Mouse (Mus musculus) limb, embryonic 13.5 days (tissue): ENCODE data around the gene Stt3b. TPM values are rescaled to one million over a fixed set of nuclear protein-coding genes. Genes with fewer than 3 reads are reported as not detected.

Source experiments
- ATAC-seq: fragments of 200-750 bp; cut with Nextera tagmentation; 2 replicates; pipeline ENCODE4 v1.8.0; 2017; ENCODE audit warnings: low read depth, moderate number of reproducible peaks, moderate TSS enrichment; ENCODE audit not compliant: low FRiP score
- H3K27ac ChIP-seq: fragments of 300-500 bp; sonication (generic); 2 replicates; pipeline ENCODE4 v1.5.1; 2015; ENCODE audit warnings: inconsistent platforms, mild to moderate bottlenecking, moderate library complexity
- H3K27me3 ChIP-seq: fragments of 300-500 bp; sonication (generic); 2 replicates; pipeline ENCODE4 v1.6.1; 2015; ENCODE audit warnings: mild to moderate bottlenecking, inconsistent platforms
- H3K36me3 ChIP-seq: fragments of 300-500 bp; sonication (generic); 2 replicates; pipeline ENCODE4 v1.6.1; 2015; ENCODE audit warnings: inconsistent platforms, mild to moderate bottlenecking, moderate library complexity
- H3K4me1 ChIP-seq: fragments of 300-500 bp; sonication (generic); 2 replicates; pipeline ENCODE4 v1.6.1; 2015; ENCODE audit warnings: inconsistent platforms
- H3K4me2 ChIP-seq: fragments of 300-500 bp; sonication (generic); replicated peaks from 2 replicates; pipeline ENCODE4 v1.6.1; 2015; ENCODE audit warnings: inconsistent platforms, mild to moderate bottlenecking, moderate library complexity
- H3K4me3 ChIP-seq: fragments of 300-500 bp; sonication (generic); 2 replicates; pipeline ENCODE4 v1.5.1; 2015; ENCODE audit warnings: moderate library complexity, mild to moderate bottlenecking, inconsistent platforms
- H3K9ac ChIP-seq: fragments of 300-500 bp; sonication (generic); 2 replicates; pipeline ENCODE4 v1.6.1; 2015; ENCODE audit warnings: mild to moderate bottlenecking, inconsistent platforms
- H3K9me3 ChIP-seq: fragments of 300-500 bp; sonication (generic); 2 replicates; pipeline ENCODE4 v1.6.1; 2016; ENCODE audit warnings: inconsistent platforms
- WGBS: fragments of 180-500 bp; shearing (Covaris S2); methylation state at CpG from one replicate; pipeline ENCODE4 v1.1.7; 2015; 5-methylcytosine and 5-hydroxymethylcytosine counted together
- polyA plus RNA-seq: library from polyadenylated mRNA; unstranded; fragments of >200 nt; fragmentation: Nextera tagmentation; extraction: Ambion mirVana; gene quantifications from 2 replicates; pipeline ENCODE4 v1.2.1, GENCODE M21; 2015

The Stt3b gene
- polyA plus RNA-seq, 1 experiment from 2014 or later = 99.9 TPM

- ATAC-seq = no peak
- no peaks in the 10 kb centered on the region for H3K27me3 ChIP-seq
- WGBS = 67% methylated on average over 6 of the region's 6 CpGs
- peaks cover 3% of the 10 kb centered on the region; the same call in 1 of the 2 replicates for H3K36me3 ChIP-seq
- no peak overlapping the region for H3K9ac ChIP-seq
- H3K4me2 ChIP-seq = no peak overlapping the region
- H3K9me3 ChIP-seq = no peaks in the 10 kb centered on the region
- no peak overlapping the region for H3K27ac ChIP-seq
- peaks cover 17% of the 10 kb centered on the region for H3K4me1 ChIP-seq
- no peak overlapping the region for H3K4me3 ChIP-seq
These were observed 107.1 kb downstream of the Stt3b start for GRCm38 (mm10) chr9:115203136-115203535.

GRCm38 (mm10) chr9:115201264-115201663 is 109.0 kb downstream of the Stt3b start:
- no peak overlapping the region for H3K9ac ChIP-seq
- ATAC-seq = no peak
- no peaks in the 10 kb centered on the region for H3K36me3 ChIP-seq
- peaks cover 25% of the 10 kb centered on the region for H3K4me1 ChIP-seq
- H3K4me2 ChIP-seq = no peak overlapping the region
- H3K27ac ChIP-seq = no peak overlapping the region
- H3K27me3 ChIP-seq = no peaks in the 10 kb centered on the region
- H3K9me3 ChIP-seq = no peaks in the 10 kb centered on the region
- H3K4me3 ChIP-seq = no peak overlapping the region
- WGBS = 87% methylated on average over 6 of the region's 6 CpGs

- 93% methylated on average over 15 of the region's 15 CpGs for WGBS
These were observed 109.9 kb downstream of the Stt3b start for GRCm38 (mm10) chr9:115200166-115200862.

GRCm38 (mm10) chr9:115197082-115197481 is 113.1 kb downstream of the Stt3b start:
- H3K27me3 ChIP-seq = no peaks in the 10 kb centered on the region
- no peaks in the 10 kb centered on the region for H3K9me3 ChIP-seq
- no peak overlapping the region for H3K4me3 ChIP-seq
- H3K4me1 ChIP-seq = peaks cover 18% of the 10 kb centered on the region
- H3K4me2 ChIP-seq = no peak overlapping the region
- no peak overlapping the region for H3K27ac ChIP-seq
- no peaks in the 10 kb centered on the region for H3K36me3 ChIP-seq
- WGBS = 69% methylated on average over 7 of the region's 7 CpGs
- ATAC-seq = no peak
- H3K9ac ChIP-seq = no peak overlapping the region

More at GRCm38 (mm10) chr9:115200166-115200862, 109.9 kb downstream of the Stt3b start:
- no peak overlapping the region for H3K4me3 ChIP-seq
- ATAC-seq = no peak
- H3K27me3 ChIP-seq = no peaks in the 10 kb centered on the region
- no peaks in the 10 kb centered on the region for H3K9me3 ChIP-seq
- H3K4me1 ChIP-seq = peaks cover 21% of the 10 kb centered on the region
- no peaks in the 10 kb centered on the region for H3K36me3 ChIP-seq
- H3K27ac ChIP-seq = no peak overlapping the region
- no peak overlapping the region for H3K9ac ChIP-seq
- no peak overlapping the region for H3K4me2 ChIP-seq

- Histone ChIP-seq H3K4me2 (no peak overlapping the region), H3K27me3 (no peaks in the 10 kb centered on the region), H3K9ac (no peak overlapping the region), H3K4me3 (no peak overlapping the region), H3K36me3 (no peaks in the 10 kb centered on the region), H3K4me1 (peaks cover 38% of the 10 kb centered on the region), H3K27ac (no peak overlapping the region), H3K9me3 (no peaks in the 10 kb centered on the region)
- 83% methylated on average over 3 of the region's 3 CpGs for WGBS
- no peak for ATAC-seq
These were observed 117.3 kb downstream of the Stt3b start for GRCm38 (mm10) chr9:115192890-115193289.
